Mouse (Mus musculus) T-helper 1 cell (primary cell): ENCODE measurements around the gene Arhgap22.

Experiments
- in situ Hi-C: fragments of 300-600 bp; cut with MboI, MseI; formaldehyde crosslinking; loops from one replicate; pipeline ENCODE4 v1.15.1; 2025; ENCODE audit warnings: high pct_unique_total_duplicates

Gene Arhgap22

GRCm38 (mm10) chr14:33280921-33281320, 67.1 kb downstream of the Arhgap22 start:
- in situ Hi-C loops, result no loop called here

- in situ Hi-C loops, result no loop called here
These were observed 68.6 kb downstream of the Arhgap22 start for GRCm38 (mm10) chr14:33282447-33282846.

GRCm38 (mm10) chr14:33287920-33288319, 74.1 kb downstream of the Arhgap22 start:
- in situ Hi-C loops, result no loop called here

- in situ Hi-C loops, result no loop called here
These were observed 76.2 kb downstream of the Arhgap22 start for GRCm38 (mm10) chr14:33290038-33290437.

- in situ Hi-C loops, result no loop called here
These were observed 80.7 kb downstream of the Arhgap22 start for GRCm38 (mm10) chr14:33294488-33294887.

GRCm38 (mm10) chr14:33296698-33297341, 83.0 kb downstream of the Arhgap22 start:
- in situ Hi-C loops, result loop anchor here (5.0 kb wide), 1 partner anchor 80 kb away; no protein-coding TSS in a partner anchor

GRCm38 (mm10) chr14:33300591-33300990, 86.8 kb downstream of the Arhgap22 start:
- in situ Hi-C loops, result no loop called here

- in situ Hi-C loops, result no loop called here
These were observed 89.6 kb downstream of the Arhgap22 start for GRCm38 (mm10) chr14:33303348-33303819.

- in situ Hi-C loops, result no loop called here
These were observed 91.9 kb downstream of the Arhgap22 start for GRCm38 (mm10) chr14:33305645-33306281.

GRCm38 (mm10) chr14:33310719-33311118, 96.9 kb downstream of the Arhgap22 start:
- in situ Hi-C loops, result no loop called here

GRCm38 (mm10) chr14:33312309-33312708, 98.5 kb downstream of the Arhgap22 start:
- in situ Hi-C loops, result no loop called here

- in situ Hi-C loops, result no loop called here
These were observed 99.8 kb downstream of the Arhgap22 start for GRCm38 (mm10) chr14:33313624-33314023.

GRCm38 (mm10) chr14:33314160-33314559, 100.3 kb downstream of the Arhgap22 start:
- in situ Hi-C loops, result no loop called here

- in situ Hi-C loops, result no loop called here
These were observed 101.3 kb downstream of the Arhgap22 start for GRCm38 (mm10) chr14:33315111-33315510.

- in situ Hi-C loops, result no loop called here
These were observed 101.9 kb downstream of the Arhgap22 start for GRCm38 (mm10) chr14:33315771-33316170.

GRCm38 (mm10) chr14:33317946-33318345, 104.1 kb downstream of the Arhgap22 start:
- in situ Hi-C loops, result no loop called here

GRCm38 (mm10) chr14:33319541-33320521, 106.0 kb downstream of the Arhgap22 start:
- in situ Hi-C loops, result no loop called here

GRCm38 (mm10) chr14:33320856-33321255, 107.0 kb downstream of the Arhgap22 start:
- in situ Hi-C loops, result no loop called here

- in situ Hi-C loops, result no loop called here
These were observed 108.8 kb downstream of the Arhgap22 start for GRCm38 (mm10) chr14:33322661-33323088.

- in situ Hi-C loops, result no loop called here
These were observed 110.7 kb downstream of the Arhgap22 start for GRCm38 (mm10) chr14:33324556-33324955.

GRCm38 (mm10) chr14:33328369-33328768, 114.5 kb downstream of the Arhgap22 start:
- in situ Hi-C loops, result no loop called here

GRCm38 (mm10) chr14:33329297-33329805, 115.5 kb downstream of the Arhgap22 start:
- in situ Hi-C loops, result no loop called here
